9 mouse cellular contexts compared by ENCODE assay signal in the genomic region with DNA sequence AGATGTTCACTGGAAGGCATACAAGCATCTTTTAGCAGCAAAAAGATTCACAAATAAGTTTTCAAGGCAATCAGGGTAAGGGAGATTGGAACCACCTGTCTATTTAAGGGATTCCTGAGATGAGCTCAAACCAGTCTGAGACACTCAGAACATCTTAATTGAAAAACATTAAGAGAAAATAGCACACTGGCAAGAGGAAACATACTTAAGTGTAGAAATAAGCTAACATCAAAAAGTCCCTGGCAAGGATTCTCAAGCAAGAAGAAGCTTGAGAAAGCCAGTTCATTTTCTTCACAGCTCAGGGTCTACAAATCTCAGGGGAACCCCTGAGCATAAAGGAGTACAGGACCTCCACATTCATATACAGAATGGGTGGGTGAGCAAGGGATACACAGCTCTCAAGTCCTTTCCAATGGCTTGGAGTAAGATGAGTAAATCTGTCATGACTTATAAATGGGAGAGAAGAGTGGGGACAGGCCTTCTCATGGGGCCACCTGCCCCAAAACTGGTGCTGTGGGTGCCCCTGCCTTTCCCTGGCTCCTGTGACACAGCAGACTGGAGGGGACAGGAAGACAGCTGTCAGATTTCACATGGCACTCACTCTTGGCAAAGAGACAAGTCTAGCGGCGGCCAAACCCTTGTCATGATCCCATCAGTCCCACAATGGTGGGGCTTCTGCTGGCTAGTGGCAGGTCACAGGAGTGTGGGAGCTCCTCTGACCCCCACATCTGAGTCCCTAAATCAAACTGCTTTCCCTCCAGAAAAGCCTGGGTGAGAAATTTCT.
DNase-seq lines count a peak whose midpoint lies in the region; ATAC-seq and TF ChIP-seq lines count a peak whose summit lies in the region.
"Had no signal": no experiment of that assay in that cellular context is flagged by ENCODE, and none has a peak within 500 bp of the region (broad histone marks: within the 10 kb centered on the region; RNA-seq: fewer than 3 reads in every experiment).

No protein-coding gene starts in this region.

- no peaks in the 10 kb centered on the region for H3K36me3 ChIP-seq in kidney, embryonic 16.5 days (ENCODE audit: insufficient read depth, low read length)
- H3K36me3 ChIP-seq in heart, embryonic 13.5 days, result no peaks in the 10 kb centered on the region
- H3K36me3 ChIP-seq in lung, embryonic 14.5 days (ENCODE audit: insufficient read depth), result no peaks in the 10 kb centered on the region

- TF ChIP-seq CTCF in lung, embryonic 14.5 days (IDR thresholded peaks at IDR 0.05; ENCODE audit: low read depth), result no peak

- H3K4me3 ChIP-seq in kidney, embryonic 16.5 days (ENCODE audit: low read length), result no peak overlapping the region
- no peak overlapping the region for H3K4me3 ChIP-seq in heart, embryonic 13.5 days
- H3K4me3 ChIP-seq in lung, embryonic 14.5 days (ENCODE audit: low read depth, low read length), result no peak overlapping the region
- H3K4me3 ChIP-seq: erythroblast, embryonic 14.5 days had no signal

- DNase-seq in kidney, adult 11 months, result peak; percentile 16
- DNase-seq in cerebellum, adult 9-10 months, result peak; percentile 49
- peak; percentile 94 for DNase-seq in lung, embryonic 14.5 days
- DNase-seq in embryo, embryonic 9.5 days (ENCODE audit: extremely low spot score), result no peak
- DNase-seq in layer of hippocampus, adult 18-20 months (ENCODE audit: low spot score in 2 of 2), result no peak

- peaks cover 3% of the 10 kb centered on the region; the same call in 1 of the 2 replicates for H3K4me1 ChIP-seq in kidney, embryonic 16.5 days (ENCODE audit: insufficient read depth, low read length)
- peaks cover 23% of the 10 kb centered on the region for H3K4me1 ChIP-seq in heart, embryonic 13.5 days
- H3K4me1 ChIP-seq in lung, embryonic 14.5 days (ENCODE audit: insufficient read depth), result 0 out of 2 replicates have a peak, but pooled peaks cover 11% of the 10 kb centered on the region

- no peak overlapping the region for H3K27ac ChIP-seq in kidney, embryonic 16.5 days (ENCODE audit: low read length)
- H3K27ac ChIP-seq in heart, embryonic 13.5 days (replicated peaks), result 0 out of 2 replicates have a peak overlapping the region, but pooled peaks have one; percentile 42
- H3K27ac ChIP-seq in lung, embryonic 14.5 days (ENCODE audit: low read depth), result peak overlapping the region; percentile 76

- no peaks in the 10 kb centered on the region for H3K9me3 ChIP-seq in kidney, embryonic 16.5 days (ENCODE audit: low read length)
- H3K9me3 ChIP-seq in heart, embryonic 13.5 days, result no peaks in the 10 kb centered on the region
- H3K9me3 ChIP-seq in lung, embryonic 14.5 days (ENCODE audit: low read depth, low read length), result no peaks in the 10 kb centered on the region

- WGBS in kidney, embryonic 16.5 days, result 50% methylated on average over 2 of the region's 2 CpGs
- WGBS in heart, embryonic 13.5 days, result 33% methylated on average over 2 of the region's 2 CpGs
- 14% methylated on average over 2 of the region's 2 CpGs for WGBS in lung, embryonic 14.5 days

- H3K9ac ChIP-seq in kidney, embryonic 16.5 days (replicated peaks; ENCODE audit: low read length), result no peak overlapping the region
- H3K9ac ChIP-seq in heart, embryonic 13.5 days, result no peak overlapping the region
- no peak overlapping the region for H3K9ac ChIP-seq in lung, embryonic 14.5 days

- ATAC-seq in kidney, embryonic 16.5 days (ENCODE audit: low FRiP score, low TSS enrichment), result no peak
- ATAC-seq in heart, embryonic 13.5 days (ENCODE audit: extremely low read depth, insufficient number of reproducible peaks, low FRiP score, low TSS enrichment), result no peak
- ATAC-seq in lung, embryonic 14.5 days (ENCODE audit: insufficient read depth), result peak; percentile 96
- ATAC-seq: intestine, embryonic 16.5 days had no signal

- H3K27me3 ChIP-seq in kidney, embryonic 16.5 days (ENCODE audit: insufficient read depth, low read length), result no peaks in the 10 kb centered on the region
- H3K27me3 ChIP-seq in heart, embryonic 13.5 days (replicated peaks), result no peaks in the 10 kb centered on the region
- H3K27me3 ChIP-seq in lung, embryonic 14.5 days (ENCODE audit: insufficient read depth, low read length), result no peaks in the 10 kb centered on the region

- H3K4me2 ChIP-seq in kidney, embryonic 16.5 days (replicated peaks; ENCODE audit: low read depth, low read length), result no peak overlapping the region
- H3K4me2 ChIP-seq in heart, embryonic 13.5 days, result no peak overlapping the region
- no peak overlapping the region for H3K4me2 ChIP-seq in lung, embryonic 14.5 days

Comparison
In these comparisons a context has a peak if more than half of its experiments do, and no peak if none do; other contexts are left out.
1. DNase-seq: peak in kidney, adult 11 months (single experiment), cerebellum, adult 9-10 months (single experiment) and lung, embryonic 14.5 days (single experiment); none in embryo, embryonic 9.5 days (single experiment) and layer of hippocampus, adult 18-20 months (0 of 2).